Mouse (Mus musculus) kidney, adult 8-10 months (tissue): ENCODE data around the gene Plekhj1.
"Not testable (repeated sequence)": the region's sequence is repeated elsewhere in the genome, so short reads cannot be mapped to it uniquely, and the experiment has no call there.

Source experiments
- DNase-seq, 2 experiments: peaks; one replicate each; pipeline ENCODE4 v3.0.0; 2022

Gene Plekhj1

GRCm38 (mm10) chr10:80798150-80799006 lies at the start of gene Plekhj1, which contains the start of gene Sf3a2:
TSS of gene Plekhj1 (minus strand) at chr10:80798626.
TSS of gene Sf3a2 (plus strand) at chr10:80798198.
- DNase-seq: peak; percentile 94 to 95

- no peak for DNase-seq
Observed at GRCm38 (mm10) chr10:80845732-80846131, 47.3 kb upstream of the Plekhj1 start.

- no peak for DNase-seq
Observed at GRCm38 (mm10) chr10:80845055-80845693, 46.7 kb upstream of the Plekhj1 start.

- DNase-seq: no peak
Observed at GRCm38 (mm10) chr10:80843931-80844547, 45.6 kb upstream of the Plekhj1 start, which contains the start of gene Lingo3. TSS of gene Lingo3 (minus strand) at chr10:80844039.

GRCm38 (mm10) chr10:80843087-80843930 lies 44.9 kb upstream of the Plekhj1 start:
- no peak for DNase-seq

GRCm38 (mm10) chr10:80842334-80842733 lies 43.9 kb upstream of the Plekhj1 start:
- DNase-seq: no peak

GRCm38 (mm10) chr10:80841685-80842084 lies 43.3 kb upstream of the Plekhj1 start:
- no peak for DNase-seq

- DNase-seq: no peak
Observed at GRCm38 (mm10) chr10:80839848-80840247, 41.4 kb upstream of the Plekhj1 start.

- no peak for DNase-seq
Observed at GRCm38 (mm10) chr10:80838346-80838912, 40.0 kb upstream of the Plekhj1 start.

- DNase-seq: no peak
Observed at GRCm38 (mm10) chr10:80837827-80838226, 39.4 kb upstream of the Plekhj1 start.

- DNase-seq: no peak
Observed at GRCm38 (mm10) chr10:80836949-80837379, 38.5 kb upstream of the Plekhj1 start.

- no peak for DNase-seq
Observed at GRCm38 (mm10) chr10:80835617-80836016, 37.2 kb upstream of the Plekhj1 start.

- DNase-seq: no peak
Observed at GRCm38 (mm10) chr10:80832818-80833217, 34.4 kb upstream of the Plekhj1 start.

- peak; percentile 84 to 88 for DNase-seq
Observed at GRCm38 (mm10) chr10:80831136-80831535, 32.7 kb upstream of the Plekhj1 start.

- DNase-seq: no peak
Observed at GRCm38 (mm10) chr10:80829359-80830278, 31.2 kb upstream of the Plekhj1 start.

GRCm38 (mm10) chr10:80828587-80828986 lies 30.2 kb upstream of the Plekhj1 start:
- DNase-seq: not testable (repeated sequence)

- DNase-seq: no peak
Observed at GRCm38 (mm10) chr10:80827870-80828420, 29.5 kb upstream of the Plekhj1 start.

GRCm38 (mm10) chr10:80827063-80827869 lies 28.8 kb upstream of the Plekhj1 start:
- DNase-seq: no peak

GRCm38 (mm10) chr10:80826151-80827062 lies 28.0 kb upstream of the Plekhj1 start, which contains the start of gene Oaz1:
TSS of gene Oaz1 (plus strand) at chr10:80826656.
- peak; percentile 100 for DNase-seq
